Mouse (Mus musculus): Measurements from ENCODE around the gene Rhoj. TPM values are rescaled to one million over a fixed set of nuclear protein-coding genes. Genes with fewer than 3 reads are reported as not detected.
A peak's percentile ranks its signal among the peaks of the same experiment; 100 is the strongest.
"Not testable (repeated sequence)": the region's sequence is repeated elsewhere in the genome, so short reads cannot be mapped to it uniquely, and the experiment has no call there.

Gene Rhoj
- total and polyA plus RNA-seq, 3 experiments, result 30.1 to 42.6 (median 37.1) TPM

DNA sequence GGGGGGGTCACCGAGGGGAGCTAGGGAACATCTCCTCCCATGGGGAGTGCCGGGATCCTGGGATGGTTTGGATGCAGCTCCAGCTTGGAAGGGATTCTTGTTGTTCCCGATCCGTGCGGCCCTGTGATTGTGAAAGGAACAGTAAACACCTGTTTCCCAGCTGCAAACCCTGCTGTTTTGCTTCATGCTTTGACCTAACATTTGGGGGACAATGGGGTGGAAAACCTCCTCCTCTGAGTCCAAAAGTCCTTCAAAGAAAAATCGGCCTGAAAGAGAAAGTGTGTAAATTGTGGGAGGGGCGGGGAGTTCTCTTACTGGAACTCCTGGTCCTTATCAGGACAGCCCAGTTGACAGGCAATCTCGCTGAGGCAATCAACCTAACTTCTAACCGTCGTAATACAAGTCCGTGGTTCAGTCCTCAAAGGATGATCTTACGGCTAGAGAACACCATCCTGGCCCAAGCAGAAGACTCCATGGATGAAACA, 12.4 kb downstream of the Rhoj start:
- no peaks in the 10 kb centered on the region for H3K27me3 ChIP-seq (ENCODE audit: control insufficient read depth, insufficient read depth, low read length)
- whole genome bisulfite sequencing, result 31% methylated on average over 12 of the region's 12 CpGs
- H3K9ac ChIP-seq (ENCODE audit: low read depth, low read length), result no peak overlapping the region
- peak overlapping the region; percentile 29 for H3K27ac ChIP-seq
- DNase-seq, result peak; percentile 65 to 74
- intact Hi-C loops (cut with DNase I), result loop anchor here (5.0 kb wide), 1 partner anchor 37 kb away; no protein-coding TSS in a partner anchor
- TF ChIP-seq POLR2A (IDR thresholded peaks at IDR 0.05; ENCODE audit: insufficient read depth, low read depth, low read length), result no peak
- TF ChIP-seq EP300 (IDR thresholded peaks at IDR 0.05; ENCODE audit: insufficient read depth, low read depth, low read length), result peak; percentile 22; the same call in 1 of the 2 replicates
- no peak for TF ChIP-seq CTCF (IDR thresholded peaks at IDR 0.05)
- no peaks in the 10 kb centered on the region for H3K79me2 ChIP-seq (replicated peaks; ENCODE audit: control insufficient read depth, insufficient read depth, low read length)
- H3K36me3 ChIP-seq (ENCODE audit: control insufficient read depth, insufficient read depth, low read length), result peaks cover 3% of the 10 kb centered on the region
- H3K4me3 ChIP-seq, result no peak overlapping the region
- peaks cover 3% of the 10 kb centered on the region for H3K4me1 ChIP-seq (ENCODE audit: control insufficient read depth, insufficient read depth, low read length)

DNA sequence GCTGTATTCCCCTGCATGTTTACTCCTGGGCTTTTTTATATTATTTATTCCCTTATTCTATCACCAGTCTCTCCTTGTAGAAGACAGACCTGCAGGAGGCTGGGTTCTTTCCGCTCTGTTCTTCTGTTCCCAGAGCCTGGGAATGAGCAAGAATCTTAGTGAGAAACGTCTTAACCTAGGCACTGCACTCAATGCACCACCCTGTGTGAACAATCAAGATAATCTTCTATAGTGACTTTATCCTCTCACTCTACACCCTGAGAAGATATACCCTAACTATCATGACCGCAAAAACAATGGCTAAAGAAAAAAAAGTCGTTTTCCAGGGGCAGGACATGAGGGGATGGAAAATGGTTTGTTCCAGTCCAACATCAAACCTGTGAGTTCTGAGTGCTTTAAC, 13.1 kb downstream of the Rhoj start:
- no peak for DNase-seq
- H3K4me3 ChIP-seq, result no peak overlapping the region
- 58% methylated on average over 4 of the region's 4 CpGs for WGBS
- no peak for TF ChIP-seq POLR2A (IDR thresholded peaks at IDR 0.05; ENCODE audit: insufficient read depth, low read depth, low read length)
- no peak for TF ChIP-seq EP300 (IDR thresholded peaks at IDR 0.05; ENCODE audit: insufficient read depth, low read depth, low read length)
- TF ChIP-seq CTCF (IDR thresholded peaks at IDR 0.05), result no peak
- no peaks in the 10 kb centered on the region for H3K27me3 ChIP-seq (ENCODE audit: control insufficient read depth, insufficient read depth, low read length)
- peaks cover 3% of the 10 kb centered on the region for H3K36me3 ChIP-seq (ENCODE audit: control insufficient read depth, insufficient read depth, low read length)
- intact Hi-C loops (cut with DNase I), result loop anchor here (5.0 kb wide), 1 partner anchor 36 kb away; no protein-coding TSS in a partner anchor
- no peaks in the 10 kb centered on the region for H3K79me2 ChIP-seq (replicated peaks; ENCODE audit: control insufficient read depth, insufficient read depth, low read length)
- H3K9ac ChIP-seq (ENCODE audit: low read depth, low read length), result no peak overlapping the region
- peaks cover 3% of the 10 kb centered on the region for H3K4me1 ChIP-seq (ENCODE audit: control insufficient read depth, insufficient read depth, low read length)
- peak overlapping the region; percentile 29 for H3K27ac ChIP-seq

DNA sequence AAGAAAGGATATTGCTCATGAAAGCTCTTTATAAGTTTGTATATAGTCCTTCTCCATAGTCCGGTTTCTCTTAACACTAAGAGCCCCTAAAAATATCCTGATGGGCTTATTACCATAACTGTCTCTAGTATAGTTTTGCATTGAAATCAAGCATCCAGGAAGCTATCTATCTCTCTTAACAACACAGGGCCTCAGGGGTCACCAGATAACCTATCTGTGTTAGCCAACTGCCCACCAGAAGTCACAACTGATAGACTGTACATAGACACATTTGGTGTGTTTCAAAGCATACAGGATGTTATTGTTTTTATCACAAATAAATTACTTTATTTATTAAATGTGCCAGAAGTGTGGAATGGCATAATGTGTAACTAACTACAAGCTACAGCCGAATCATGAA, 21.1 kb downstream of the Rhoj start:
- intact Hi-C loops (cut with DNase I), result no loop called here
- no peak overlapping the region for H3K9ac ChIP-seq (ENCODE audit: low read depth, low read length)
- no peaks in the 10 kb centered on the region for H3K27me3 ChIP-seq (ENCODE audit: control insufficient read depth, insufficient read depth, low read length)
- TF ChIP-seq CTCF (IDR thresholded peaks at IDR 0.05) (no peak), EP300 (IDR thresholded peaks at IDR 0.05; ENCODE audit: insufficient read depth, low read depth, low read length) (no peak), POLR2A (IDR thresholded peaks at IDR 0.05; ENCODE audit: insufficient read depth, low read depth, low read length) (no peak)
- no peak overlapping the region for H3K27ac ChIP-seq
- H3K79me2 ChIP-seq (replicated peaks; ENCODE audit: control insufficient read depth, insufficient read depth, low read length), result no peaks in the 10 kb centered on the region
- no peak for DNase-seq
- WGBS, result 62% methylated on average over 2 of the region's 2 CpGs
- H3K4me1 ChIP-seq (ENCODE audit: control insufficient read depth, insufficient read depth, low read length), result peaks cover 3% of the 10 kb centered on the region
- peaks cover 2% of the 10 kb centered on the region; the same call in 1 of the 2 replicates for H3K36me3 ChIP-seq (ENCODE audit: control insufficient read depth, insufficient read depth, low read length)
- no peak overlapping the region for H3K4me3 ChIP-seq

DNA sequence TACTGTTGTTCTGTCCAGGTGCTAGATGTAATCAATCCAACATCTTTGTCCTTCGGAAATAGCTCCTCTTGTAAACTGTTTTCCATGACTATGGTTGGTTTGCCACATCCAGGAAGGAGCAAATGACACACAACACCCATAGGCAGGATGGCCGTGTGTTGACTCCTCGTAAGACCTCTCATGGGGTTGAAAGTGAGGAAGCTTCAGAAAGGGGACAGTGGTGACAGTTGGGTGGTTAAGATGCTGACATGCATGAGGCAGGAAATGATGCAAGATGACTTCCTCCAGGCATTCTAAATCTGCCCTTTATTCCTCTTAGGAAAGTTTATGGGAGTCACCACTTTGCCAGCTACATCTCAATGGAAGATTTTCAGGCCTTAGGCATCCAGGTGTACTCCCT, 31.8 kb downstream of the Rhoj start:
- Histone ChIP-seq H3K36me3 (ENCODE audit: control insufficient read depth, insufficient read depth, low read length) (peaks cover 16% of the 10 kb centered on the region), H3K27me3 (ENCODE audit: control insufficient read depth, insufficient read depth, low read length) (no peaks in the 10 kb centered on the region; the same call in 1 of the 2 replicates), H3K4me1 (ENCODE audit: control insufficient read depth, insufficient read depth, low read length) (peaks cover 10% of the 10 kb centered on the region), H3K79me2 (replicated peaks; ENCODE audit: control insufficient read depth, insufficient read depth, low read length) (peaks cover 2% of the 10 kb centered on the region), H3K9ac (ENCODE audit: low read depth, low read length) (no peak overlapping the region), H3K27ac (no peak overlapping the region), H3K4me3 (no peak overlapping the region)
- WGBS, result 51% methylated on average over 3 of the region's 3 CpGs
- intact Hi-C loops (cut with DNase I), result no loop called here
- TF ChIP-seq POLR2A (IDR thresholded peaks at IDR 0.05; ENCODE audit: insufficient read depth, low read depth, low read length), result no peak
- TF ChIP-seq EP300 (IDR thresholded peaks at IDR 0.05; ENCODE audit: insufficient read depth, low read depth, low read length), result no peak
- no peak for DNase-seq

DNA sequence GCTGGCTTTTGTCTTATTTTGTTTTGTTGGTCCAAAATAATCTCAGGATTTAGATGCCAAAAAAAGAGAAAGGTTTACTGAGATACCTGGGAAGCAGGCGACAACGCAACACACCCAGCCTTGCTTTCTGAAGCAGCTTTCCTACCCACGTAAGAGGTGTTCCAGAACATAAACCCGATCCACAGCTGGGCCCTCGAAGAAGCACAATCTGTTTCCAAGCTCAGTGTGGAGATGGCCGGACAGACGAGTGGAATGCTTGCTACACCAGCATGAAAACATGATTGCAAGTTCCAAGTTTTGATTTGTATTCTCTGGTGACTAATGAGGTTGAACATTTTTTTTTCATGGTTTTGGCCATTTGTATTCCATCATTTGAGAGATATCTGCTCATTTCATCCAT, 32.2 kb downstream of the Rhoj start:
- H3K27me3 ChIP-seq (ENCODE audit: control insufficient read depth, insufficient read depth, low read length), result no peaks in the 10 kb centered on the region; the same call in 1 of the 2 replicates
- DNase-seq, result peak in 1 of 2 experiments; percentile 30
- peaks cover 16% of the 10 kb centered on the region for H3K36me3 ChIP-seq (ENCODE audit: control insufficient read depth, insufficient read depth, low read length)
- H3K79me2 ChIP-seq (replicated peaks; ENCODE audit: control insufficient read depth, insufficient read depth, low read length), result peaks cover 2% of the 10 kb centered on the region
- intact Hi-C loops (cut with DNase I), result no loop called here
- TF ChIP-seq EP300 (IDR thresholded peaks at IDR 0.05; ENCODE audit: insufficient read depth, low read depth, low read length) (no peak), CTCF (IDR thresholded peaks at IDR 0.05) (no peak), POLR2A (IDR thresholded peaks at IDR 0.05; ENCODE audit: insufficient read depth, low read depth, low read length) (no peak)
- no peak overlapping the region for H3K9ac ChIP-seq (ENCODE audit: low read depth, low read length)
- WGBS, result 78% methylated on average over 7 of the region's 7 CpGs
- H3K4me1 ChIP-seq (ENCODE audit: control insufficient read depth, insufficient read depth, low read length), result peaks cover 10% of the 10 kb centered on the region
- H3K4me3 ChIP-seq, result no peak overlapping the region
- H3K27ac ChIP-seq, result no peak overlapping the region

DNA sequence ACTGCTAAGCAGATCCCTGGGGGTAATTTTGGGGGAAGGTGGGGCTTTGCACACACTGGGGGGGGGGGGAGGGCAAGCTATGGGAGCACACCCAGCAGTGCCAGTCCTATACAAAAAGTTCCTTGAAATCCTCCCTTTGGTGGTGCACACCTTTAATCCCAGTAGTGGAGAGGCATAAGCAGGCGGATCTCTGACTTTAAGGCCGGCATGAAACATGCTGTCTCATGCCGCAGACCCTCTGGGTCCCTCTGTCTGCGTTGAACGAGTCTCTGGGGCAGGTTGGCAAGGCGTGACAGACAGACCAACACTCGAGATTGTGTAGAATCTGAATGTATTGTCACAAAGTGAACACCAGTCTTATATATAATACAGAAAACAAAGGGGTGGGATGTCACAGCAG, 40.4 kb downstream of the Rhoj start:
- no peaks in the 10 kb centered on the region for H3K27me3 ChIP-seq (ENCODE audit: control insufficient read depth, insufficient read depth, low read length)
- no peak overlapping the region for H3K9ac ChIP-seq (ENCODE audit: low read depth, low read length)
- no peaks in the 10 kb centered on the region; the same call in 1 of the 2 replicates for H3K79me2 ChIP-seq (replicated peaks; ENCODE audit: control insufficient read depth, insufficient read depth, low read length)
- H3K36me3 ChIP-seq (ENCODE audit: control insufficient read depth, insufficient read depth, low read length), result peaks cover 12% of the 10 kb centered on the region
- H3K4me1 ChIP-seq (ENCODE audit: control insufficient read depth, insufficient read depth, low read length), result peaks cover 5% of the 10 kb centered on the region
- intact Hi-C loops (cut with DNase I), result no loop called here
- H3K27ac ChIP-seq, result no peak overlapping the region
- WGBS, result 89% methylated on average over 7 of the region's 7 CpGs
- no peak for DNase-seq
- TF ChIP-seq POLR2A (IDR thresholded peaks at IDR 0.05; ENCODE audit: insufficient read depth, low read depth, low read length), result no peak
- H3K4me3 ChIP-seq, result no peak overlapping the region

DNA sequence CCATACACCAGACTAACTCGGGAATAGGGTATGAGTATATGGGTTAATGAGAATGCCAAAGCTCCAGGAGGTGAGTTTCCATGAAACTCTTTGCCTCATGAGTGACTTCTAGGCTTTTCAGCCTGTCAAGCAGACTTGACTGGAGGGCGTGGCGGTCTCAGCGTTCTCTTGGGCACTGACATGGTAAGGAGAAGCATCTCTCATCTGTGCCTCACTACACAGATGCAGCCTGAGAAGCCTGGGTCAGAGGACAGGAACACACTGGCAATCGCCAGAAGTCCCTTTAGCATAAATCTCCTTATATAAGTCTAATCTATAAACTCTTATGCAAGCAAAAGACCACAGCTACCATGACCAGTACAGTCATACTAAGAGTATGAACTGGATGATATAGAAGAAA, 41.4 kb downstream of the Rhoj start:
- 81% methylated on average over 5 of the region's 5 CpGs for WGBS
- H3K27me3 ChIP-seq (ENCODE audit: control insufficient read depth, insufficient read depth, low read length); H3K9ac ChIP-seq (ENCODE audit: low read depth, low read length); intact Hi-C loops (cut with DNase I); H3K4me1 ChIP-seq (ENCODE audit: control insufficient read depth, insufficient read depth, low read length); H3K27ac ChIP-seq; H3K79me2 ChIP-seq (replicated peaks; ENCODE audit: control insufficient read depth, insufficient read depth, low read length); DNase-seq; H3K4me3 ChIP-seq: not testable (repeated sequence)
- peaks cover 12% of the 10 kb centered on the region for H3K36me3 ChIP-seq (ENCODE audit: control insufficient read depth, insufficient read depth, low read length)

Measured in heart, adult 2 months (tissue).